Mouse (Mus musculus) testis, adult 2 months (tissue): Measurements from ENCODE around the gene Gnai2.

Experiments used
- CTCF ChIP-seq: fragments of 200-500 bp; IDR thresholded peaks from 2 replicates; pipeline ENCODE4 v1.5.1; 2012; ENCODE audit warnings: low read depth, mild to moderate bottlenecking, inconsistent platforms, low read length, moderate library complexity; ENCODE audit not compliant: control insufficient read depth, insufficient read depth, insufficient replicate concordance
- POLR2A ChIP-seq: fragments of 200-500 bp; IDR thresholded peaks from 2 replicates; pipeline ENCODE4 v1.6.1; 2012; ENCODE audit warnings: low read depth, mild to moderate bottlenecking, inconsistent platforms, low read length, moderate library complexity; ENCODE audit not compliant: control insufficient read depth

DNA sequence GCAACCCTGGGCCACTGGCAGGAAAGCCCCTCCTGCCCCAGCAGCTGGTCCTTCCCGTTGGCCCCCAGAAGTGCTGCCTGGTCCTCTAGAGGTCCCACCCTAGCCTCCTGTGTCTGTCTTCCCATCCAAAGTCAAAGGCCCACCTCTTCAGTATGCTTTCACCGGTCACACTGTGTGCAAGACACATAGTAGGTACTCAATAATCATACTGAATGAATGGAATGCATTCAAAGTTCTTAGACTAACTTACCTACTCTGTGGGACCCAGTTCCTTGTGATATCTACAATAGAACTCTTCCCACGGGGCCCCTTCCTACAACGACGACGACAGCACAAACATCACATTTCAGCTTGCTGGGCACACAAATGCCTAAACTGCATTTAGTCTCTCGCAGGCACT lies 30.1 kb upstream of the Gnai2 start:
- TF ChIP-seq CTCF, result no peak
- TF ChIP-seq POLR2A, result no peak
